Mouse (Mus musculus) hindbrain, embryonic 16.5 days (tissue): ENCODE results near the gene Acot7. TPM values are rescaled to one million over a fixed set of nuclear protein-coding genes. Genes with fewer than 3 reads are reported as not detected.
A peak's percentile ranks its signal among the peaks of the same experiment; 100 is the strongest.

Experiments
- ATAC-seq: fragments of 200-750 bp; cut with Nextera tagmentation; 2 replicates; pipeline ENCODE4 v1.8.0; 2017; ENCODE audit warnings: moderate TSS enrichment, moderate library complexity
- H3K27ac ChIP-seq: fragments of 300-500 bp; sonication (generic); 2 replicates; pipeline ENCODE4 v1.5.1; 2014; ENCODE audit warnings: low read depth, mild to moderate bottlenecking, control low read depth, low read length, moderate library complexity
- H3K27me3 ChIP-seq: fragments of 300-500 bp; sonication (generic); replicated peaks from 2 replicates; pipeline ENCODE4 v1.6.1; 2014; ENCODE audit warnings: low read length; ENCODE audit not compliant: control insufficient read depth, insufficient read depth
- H3K36me3 ChIP-seq: fragments of 300-500 bp; sonication (generic); 2 replicates; pipeline ENCODE4 v1.6.1; 2014; ENCODE audit warnings: mild to moderate bottlenecking, low read length, moderate library complexity, mixed read lengths; ENCODE audit not compliant: control insufficient read depth, insufficient read depth
- H3K4me1 ChIP-seq: fragments of 300-500 bp; sonication (generic); 2 replicates; pipeline ENCODE4 v1.6.1; 2014; ENCODE audit warnings: low read depth, low read length; ENCODE audit not compliant: control insufficient read depth, insufficient read depth
- H3K4me2 ChIP-seq: fragments of 300-500 bp; sonication (generic); 2 replicates; pipeline ENCODE4 v1.6.1; 2014; ENCODE audit warnings: mild to moderate bottlenecking, low read length, control low read depth, moderate library complexity
- H3K4me3 ChIP-seq: fragments of 300-500 bp; sonication (generic); 2 replicates; pipeline ENCODE4 v1.5.1; 2014; ENCODE audit warnings: mild to moderate bottlenecking, low read length, control low read depth, moderate library complexity
- H3K9ac ChIP-seq: fragments of 300-500 bp; sonication (generic); 2 replicates; pipeline ENCODE4 v1.6.1; 2014; ENCODE audit warnings: low read depth, mild to moderate bottlenecking, control low read depth, low read length, moderate library complexity
- H3K9me3 ChIP-seq: fragments of 300-500 bp; sonication (generic); 2 replicates; pipeline ENCODE4 v1.6.1; 2014; ENCODE audit warnings: mild to moderate bottlenecking, low read length, moderate library complexity; ENCODE audit not compliant: control insufficient read depth
- WGBS: fragments of 180-500 bp; shearing (Covaris S2); extraction: QIAGEN DNeasy Blood & Tissue Kit; methylation state at CpG from one replicate; pipeline ENCODE4 v1.1.7; 2014; 5-methylcytosine and 5-hydroxymethylcytosine counted together
- polyA plus RNA-seq: library from polyadenylated mRNA; unstranded; fragments of >200 nt; fragmentation: Nextera tagmentation; extraction: Ambion mirVana; gene quantifications from 2 replicates; pipeline ENCODE4 v1.2.1, GENCODE M21; 2015

Gene Acot7
- polyA plus RNA-seq, 1 experiment from 2014 or later, result 542 TPM

- Histone ChIP-seq H3K4me3 (no peak within 1 kb of the TSS; the same call in 1 of the 2 replicates), H3K27me3 (peaks cover 42% of the 10 kb centered on the region), H3K9ac (peak within 1 kb of the TSS; percentile 4; the same call in 1 of the 2 replicates), H3K4me2 (peak within 1 kb of the TSS; percentile 38), H3K9me3 (no peaks in the 10 kb centered on the region), H3K4me1 (peaks cover 5% of the 10 kb centered on the region; the same call in 1 of the 2 replicates), H3K36me3 (no peaks in the 10 kb centered on the region), H3K27ac (no peak within 1 kb of the TSS)
- ATAC-seq, result no peak
- 3% methylated on average over 26 of the region's 26 CpGs for WGBS
These were observed 140.7 kb downstream of the Acot7 start, which contains the start of gene Rnf207 for GRCm38 (mm10) chr4:152318517-152319234. Rnf207 (minus strand) TSS chr4:152318993.

Other genes starting within 250 kb of the Acot7 start
- 78.4 and 86.9 TPM in 2 replicates for gene Dnajc11, start 244.4 kb upstream of the Acot7 start, polyA plus RNA-seq
- gene Thap3, start 189.1 kb upstream of the Acot7 start, polyA plus RNA-seq, result 35.4 and 35.7 TPM in 2 replicates
- gene Phf13, start 181.9 kb upstream of the Acot7 start, polyA plus RNA-seq, result 21.3 and 24.8 TPM in 2 replicates
- gene Klhl21, start 169.3 kb upstream of the Acot7 start, polyA plus RNA-seq, result 4.7 and 5.0 TPM in 2 replicates
- 18.1 and 20.9 TPM in 2 replicates for gene Zbtb48, start 150.5 kb upstream of the Acot7 start, polyA plus RNA-seq
- 1.9 and 2.0 TPM in 2 replicates for gene Tas1r1, start 139.6 kb upstream of the Acot7 start, polyA plus RNA-seq
- gene Nol9, start 138.8 kb upstream of the Acot7 start, polyA plus RNA-seq, result 18.7 and 23.0 TPM in 2 replicates
- gene Plekhg5, start 105.6 kb upstream of the Acot7 start, polyA plus RNA-seq, result 13.8 and 16.4 TPM in 2 replicates
- gene Tnfrsf25, start 62.2 kb upstream of the Acot7 start, polyA plus RNA-seq, result 0.80 and 1.1 TPM in 2 replicates
- gene Espn, start 25.8 kb upstream of the Acot7 start, polyA plus RNA-seq, result 0.34 and 0.46 TPM in 2 replicates
- not detected in 2 replicates for gene Hes2, start 19.3 kb upstream of the Acot7 start, polyA plus RNA-seq
- gene Gpr153, start 96.1 kb downstream of the Acot7 start, polyA plus RNA-seq, result 15.5 and 16.4 TPM in 2 replicates
- 0.11 and 0.50 TPM in 2 replicates for gene Hes3, start 113.5 kb downstream of the Acot7 start, polyA plus RNA-seq
- gene Icmt, start 119.1 kb downstream of the Acot7 start, polyA plus RNA-seq, result 17.2 and 22.2 TPM in 2 replicates
- 9.0 and 10.6 TPM in 2 replicates for gene Rnf207, start 140.9 kb downstream of the Acot7 start, polyA plus RNA-seq
- gene Rpl22, start 147.6 kb downstream of the Acot7 start, polyA plus RNA-seq, result 125 and 138 TPM in 2 replicates
- 46.7 and 47.7 TPM in 2 replicates for gene Chd5, start 160.5 kb downstream of the Acot7 start, polyA plus RNA-seq